Mouse (Mus musculus) kidney, embryonic 16.5 days (tissue): ENCODE measurements around the gene Zdhhc15. TPM values are rescaled to one million over a fixed set of nuclear protein-coding genes. Genes with fewer than 3 reads are reported as not detected.
"Not testable (repeated sequence)": the region's sequence is repeated elsewhere in the genome, so short reads cannot be mapped to it uniquely, and the experiment has no call there.

Experiments
- ATAC-seq: fragments of 200-750 bp; cut with Nextera tagmentation; 2 replicates; pipeline ENCODE4 v1.8.0; 2017; ENCODE audit warnings: moderate TSS enrichment; ENCODE audit not compliant: low FRiP score, low TSS enrichment
- H3K27ac ChIP-seq: fragments of 300-500 bp; sonication (generic); 2 replicates; pipeline ENCODE4 v1.5.1; 2014; ENCODE audit warnings: low read length
- H3K27me3 ChIP-seq: fragments of 300-500 bp; sonication (generic); 2 replicates; pipeline ENCODE4 v1.6.1; 2014; ENCODE audit warnings: low read length, control low read depth, mixed read lengths; ENCODE audit not compliant: insufficient read depth
- H3K36me3 ChIP-seq: fragments of 300-500 bp; sonication (generic); 2 replicates; pipeline ENCODE4 v1.6.1; 2014; ENCODE audit warnings: low read length, control low read depth, mixed read lengths; ENCODE audit not compliant: insufficient read depth
- H3K4me1 ChIP-seq: fragments of 300-500 bp; sonication (generic); 2 replicates; pipeline ENCODE4 v1.6.1; 2014; ENCODE audit warnings: low read length, control low read depth, mixed read lengths; ENCODE audit not compliant: insufficient read depth
- H3K4me2 ChIP-seq: fragments of 300-500 bp; sonication (generic); replicated peaks from 2 replicates; pipeline ENCODE4 v1.6.1; 2014; ENCODE audit warnings: low read depth, low read length
- H3K4me3 ChIP-seq: fragments of 300-500 bp; sonication (generic); 2 replicates; pipeline ENCODE4 v1.5.1; 2014; ENCODE audit warnings: mild to moderate bottlenecking, low read length
- H3K9ac ChIP-seq: fragments of 300-500 bp; sonication (generic); replicated peaks from 2 replicates; pipeline ENCODE4 v1.6.1; 2014; ENCODE audit warnings: low read length
- H3K9me3 ChIP-seq: fragments of 300-500 bp; sonication (generic); 2 replicates; pipeline ENCODE4 v1.6.1; 2016; ENCODE audit warnings: low read length, control low read depth
- WGBS: fragments of 180-500 bp; shearing (Covaris S2); extraction: QIAGEN DNeasy Blood & Tissue Kit; methylation state at CpG from one replicate; pipeline ENCODE4 v1.1.7; 2014; 5-methylcytosine and 5-hydroxymethylcytosine counted together
- polyA plus RNA-seq: library from polyadenylated mRNA; unstranded; fragments of >200 nt; fragmentation: Nextera tagmentation; extraction: Ambion mirVana; gene quantifications from 2 replicates; pipeline ENCODE4 v1.2.1, GENCODE M21; 2015

The Zdhhc15 gene
- polyA plus RNA-seq, result 12.2 and 13.1 TPM in 2 replicates

GRCm38 (mm10) chrX:104670757-104671549 is at the start of gene Zdhhc15:
Zdhhc15 (minus strand) TSS chrX:104671064.
- peak within 1 kb of the TSS; percentile 73 for H3K9ac ChIP-seq
- no peaks in the 10 kb centered on the region for H3K36me3 ChIP-seq
- H3K27ac ChIP-seq, result peak within 1 kb of the TSS; percentile 55
- 27% methylated on average over 27 of the region's 31 CpGs for WGBS
- H3K27me3 ChIP-seq, result peaks cover 3% of the 10 kb centered on the region; the same call in 1 of the 2 replicates
- H3K4me3 ChIP-seq, result peak within 1 kb of the TSS; percentile 54
- ATAC-seq, result peak; percentile 97
- no peaks in the 10 kb centered on the region for H3K4me1 ChIP-seq
- peak within 1 kb of the TSS; percentile 63 for H3K4me2 ChIP-seq
- no peaks in the 10 kb centered on the region for H3K9me3 ChIP-seq

GRCm38 (mm10) chrX:104707935-104708334 is 37.1 kb upstream of the Zdhhc15 start:
- no peak for ATAC-seq
- no peaks in the 10 kb centered on the region for H3K4me1 ChIP-seq
- H3K27ac ChIP-seq, result no peak overlapping the region
- 83% methylated on average over 2 of the region's 2 CpGs for WGBS
- no peak overlapping the region for H3K9ac ChIP-seq
- no peaks in the 10 kb centered on the region for H3K36me3 ChIP-seq
- H3K27me3 ChIP-seq, result no peaks in the 10 kb centered on the region
- no peak overlapping the region for H3K4me3 ChIP-seq
- H3K4me2 ChIP-seq, result no peak overlapping the region
- no peaks in the 10 kb centered on the region for H3K9me3 ChIP-seq

GRCm38 (mm10) chrX:104669850-104670756 is 761 bp downstream of the Zdhhc15 start:
- Histone ChIP-seq H3K9ac (peak overlapping the region; percentile 73), H3K4me1 (no peaks in the 10 kb centered on the region), H3K27ac (peak overlapping the region; percentile 55), H3K9me3 (no peaks in the 10 kb centered on the region), H3K27me3 (peaks cover 3% of the 10 kb centered on the region; the same call in 1 of the 2 replicates), H3K4me2 (peak overlapping the region; percentile 63), H3K4me3 (peak overlapping the region; percentile 54), H3K36me3 (no peaks in the 10 kb centered on the region)
- 25% methylated on average over 19 of the region's 19 CpGs for whole genome bisulfite sequencing
- peak; percentile 21; the same call in 1 of the 2 replicates for ATAC-seq

- Histone ChIP-seq H3K4me1 (no peaks in the 10 kb centered on the region), H3K27me3 (no peaks in the 10 kb centered on the region; the same call in 1 of the 2 replicates), H3K4me3 (no peak overlapping the region), H3K9ac (no peak overlapping the region), H3K36me3 (no peaks in the 10 kb centered on the region), H3K27ac (no peak overlapping the region), H3K9me3 (no peaks in the 10 kb centered on the region), H3K4me2 (no peak overlapping the region)
- whole genome bisulfite sequencing, result 76% methylated on average over 1 of the region's 1 CpGs
- no peak for ATAC-seq
Measured at GRCm38 (mm10) chrX:104656976-104657375, 13.9 kb downstream of the Zdhhc15 start.

- no peak overlapping the region for H3K4me2 ChIP-seq
- ATAC-seq, result no peak
Measured at GRCm38 (mm10) chrX:104612531-104612930, 58.3 kb downstream of the Zdhhc15 start.

GRCm38 (mm10) chrX:104603738-104604430 is 67.0 kb downstream of the Zdhhc15 start:
- not testable (repeated sequence) for H3K4me3 ChIP-seq, H3K27ac ChIP-seq, H3K9ac ChIP-seq, H3K4me1 ChIP-seq, H3K27me3 ChIP-seq, H3K9me3 ChIP-seq, H3K36me3 ChIP-seq, H3K4me2 ChIP-seq, ATAC-seq
- WGBS, result 100% methylated on average over 2 of the region's 7 CpGs

More at GRCm38 (mm10) chrX:104612531-104612930, 58.3 kb downstream of the Zdhhc15 start:
- Histone ChIP-seq H3K27ac (no peak overlapping the region), H3K4me1 (no peaks in the 10 kb centered on the region), H3K9ac (no peak overlapping the region), H3K4me3 (no peak overlapping the region), H3K9me3 (no peaks in the 10 kb centered on the region), H3K36me3 (no peaks in the 10 kb centered on the region), H3K27me3 (no peaks in the 10 kb centered on the region; the same call in 1 of the 2 replicates)
- 90% methylated on average over 10 of the region's 10 CpGs for WGBS

GRCm38 (mm10) chrX:104602168-104602859 is 68.5 kb downstream of the Zdhhc15 start:
- H3K27me3 ChIP-seq, H3K9me3 ChIP-seq, ATAC-seq, H3K4me1 ChIP-seq, H3K9ac ChIP-seq, H3K27ac ChIP-seq, H3K36me3 ChIP-seq, H3K4me3 ChIP-seq, H3K4me2 ChIP-seq: not testable (repeated sequence)
- WGBS, result 93% methylated on average over 6 of the region's 13 CpGs

- Histone ChIP-seq H3K4me3 (no peak overlapping the region), H3K4me1 (no peaks in the 10 kb centered on the region), H3K36me3 (no peaks in the 10 kb centered on the region), H3K9me3 (no peaks in the 10 kb centered on the region), H3K9ac (no peak overlapping the region), H3K4me2 (no peak overlapping the region), H3K27me3 (peaks cover 7% of the 10 kb centered on the region; the same call in 1 of the 2 replicates), H3K27ac (no peak overlapping the region)
- ATAC-seq, result no peak
- 89% methylated on average over 5 of the region's 5 CpGs for WGBS
Measured at GRCm38 (mm10) chrX:104573946-104574345, 96.9 kb downstream of the Zdhhc15 start.

- no peaks in the 10 kb centered on the region for H3K4me1 ChIP-seq
- no peaks in the 10 kb centered on the region; the same call in 1 of the 2 replicates for H3K27me3 ChIP-seq
- H3K9me3 ChIP-seq, result no peaks in the 10 kb centered on the region
- H3K27ac ChIP-seq, result 0 out of 2 replicates have a peak overlapping the region, but pooled peaks have one; percentile 12
- WGBS, result 75% methylated on average over 3 of the region's 3 CpGs
- no peak overlapping the region for H3K9ac ChIP-seq
- no peak overlapping the region for H3K4me3 ChIP-seq
- H3K36me3 ChIP-seq, result no peaks in the 10 kb centered on the region
- ATAC-seq, result no peak
- no peak overlapping the region for H3K4me2 ChIP-seq
Measured at GRCm38 (mm10) chrX:104567497-104567896, 103.4 kb downstream of the Zdhhc15 start.
